ENCODE assay signal across 8 mouse cellular contexts in the genomic region with DNA sequence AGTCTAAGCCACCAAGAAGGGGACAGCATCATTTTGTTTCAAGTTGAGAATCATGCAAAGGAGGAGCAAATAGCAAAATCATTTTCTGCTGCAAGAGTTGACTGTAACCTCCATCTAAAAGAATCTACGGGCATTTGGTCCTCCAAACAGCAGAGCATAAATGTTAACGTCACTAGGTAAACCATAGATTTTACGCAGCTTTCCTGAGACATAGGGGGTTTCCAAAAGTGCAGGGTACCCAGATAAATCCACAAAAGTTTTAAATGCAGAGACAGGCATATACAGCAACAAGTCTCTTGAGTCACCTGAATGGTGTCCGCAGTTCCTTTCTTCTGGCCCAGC. TPM values are rescaled to one million over a fixed set of nuclear protein-coding genes. Genes with fewer than 3 reads are reported as not detected.
DNase-seq lines count a peak whose midpoint lies in the region; ATAC-seq lines count a peak whose summit lies in the region.

No protein-coding gene starts in this region.

- WGBS in kidney, embryonic 15.5 days = 12% methylated on average over 4 of the region's 4 CpGs
- WGBS in embryonic facial prominence, embryonic 10.5 days = 14% methylated on average over 4 of the region's 4 CpGs
- 8% methylated on average over 4 of the region's 4 CpGs for WGBS in intestine, embryonic 14.5 days
- WGBS in midbrain, embryonic 16.5 days = 12% methylated on average over 4 of the region's 4 CpGs

- peak overlapping the region; percentile 75 for H3K4me3 ChIP-seq in kidney, embryonic 15.5 days (replicated peaks)
- H3K4me3 ChIP-seq in embryonic facial prominence, embryonic 10.5 days = peak overlapping the region; percentile 72
- peak overlapping the region; percentile 91 for H3K4me3 ChIP-seq in intestine, embryonic 14.5 days (ENCODE audit: low read depth, low read length)
- peak overlapping the region; percentile 69 for H3K4me3 ChIP-seq in midbrain, embryonic 16.5 days (ENCODE audit: low read depth, low read length)

- DNase-seq in kidney, postnatal 14 days = no peak
- no peak for DNase-seq in embryonic facial prominence, embryonic 10.5 days (ENCODE audit: low spot score)
- no peak for DNase-seq in intestine, embryonic 14.5 days (ENCODE audit: low spot score)
- no peak for DNase-seq in cerebellum, adult 18-20 months
- DNase-seq in adrenal gland, adult 18-20 months (ENCODE audit: low spot score in 2 of 2) = no peak
- DNase-seq in cerebellum, postnatal 36 days = no peak

- no peaks in the 10 kb centered on the region for H3K27me3 ChIP-seq in kidney, embryonic 15.5 days
- H3K27me3 ChIP-seq in embryonic facial prominence, embryonic 10.5 days (replicated peaks; ENCODE audit: low read depth, poor library complexity, severe bottlenecking) = no peaks in the 10 kb centered on the region
- no peaks in the 10 kb centered on the region for H3K27me3 ChIP-seq in intestine, embryonic 14.5 days (replicated peaks; ENCODE audit: control insufficient read depth, insufficient read depth, low read length)
- no peaks in the 10 kb centered on the region for H3K27me3 ChIP-seq in midbrain, embryonic 16.5 days (ENCODE audit: control insufficient read depth, insufficient read depth, low read depth, low read length)

- peak overlapping the region; percentile 96 for H3K27ac ChIP-seq in kidney, embryonic 15.5 days
- H3K27ac ChIP-seq in embryonic facial prominence, embryonic 10.5 days (replicated peaks) = peak overlapping the region; percentile 91
- peak overlapping the region; percentile 92 for H3K27ac ChIP-seq in intestine, embryonic 14.5 days (ENCODE audit: low read depth)
- peak overlapping the region; percentile 94 for H3K27ac ChIP-seq in midbrain, embryonic 16.5 days (ENCODE audit: low read length)

- no peaks in the 10 kb centered on the region for H3K9me3 ChIP-seq in kidney, embryonic 15.5 days (replicated peaks)
- H3K9me3 ChIP-seq in embryonic facial prominence, embryonic 10.5 days = no peaks in the 10 kb centered on the region
- H3K9me3 ChIP-seq in intestine, embryonic 14.5 days (ENCODE audit: control insufficient read depth, low read length) = no peaks in the 10 kb centered on the region
- no peaks in the 10 kb centered on the region for H3K9me3 ChIP-seq in midbrain, embryonic 16.5 days (replicated peaks; ENCODE audit: control insufficient read depth, low read length, poor library complexity, severe bottlenecking)

- H3K9ac ChIP-seq in kidney, embryonic 15.5 days = peak overlapping the region; percentile 63
- peak overlapping the region; percentile 69 for H3K9ac ChIP-seq in intestine, embryonic 14.5 days (ENCODE audit: low read length)
- H3K9ac ChIP-seq in midbrain, embryonic 16.5 days (ENCODE audit: low read depth, low read length) = peak overlapping the region; percentile 81

- no peak; the same call in 1 of the 2 replicates for ATAC-seq in kidney, embryonic 15.5 days (replicated peaks; ENCODE audit: low FRiP score)
- ATAC-seq in intestine, embryonic 14.5 days (replicated peaks; ENCODE audit: low FRiP score, low TSS enrichment, low read depth) = no peak
- no peak; the same call in 1 of the 2 replicates for ATAC-seq in midbrain, embryonic 16.5 days

- H3K4me2 ChIP-seq in kidney, embryonic 15.5 days = peak overlapping the region; percentile 59
- peak overlapping the region; percentile 46 for H3K4me2 ChIP-seq in intestine, embryonic 14.5 days (ENCODE audit: low read length)
- peak overlapping the region; percentile 54 for H3K4me2 ChIP-seq in midbrain, embryonic 16.5 days (ENCODE audit: low read length)

- no peaks in the 10 kb centered on the region for H3K36me3 ChIP-seq in kidney, embryonic 15.5 days
- H3K36me3 ChIP-seq in embryonic facial prominence, embryonic 10.5 days (replicated peaks) = no peaks in the 10 kb centered on the region
- H3K36me3 ChIP-seq in intestine, embryonic 14.5 days (ENCODE audit: control insufficient read depth, insufficient read depth, low read length) = no peaks in the 10 kb centered on the region
- H3K36me3 ChIP-seq in midbrain, embryonic 16.5 days (ENCODE audit: control insufficient read depth, insufficient read depth, low read length) = no peaks in the 10 kb centered on the region

- peaks cover 11% of the 10 kb centered on the region for H3K4me1 ChIP-seq in kidney, embryonic 15.5 days
- H3K4me1 ChIP-seq in embryonic facial prominence, embryonic 10.5 days = peaks cover 11% of the 10 kb centered on the region
- no peaks in the 10 kb centered on the region for H3K4me1 ChIP-seq in intestine, embryonic 14.5 days (replicated peaks; ENCODE audit: control insufficient read depth, insufficient read depth, low read length)
- H3K4me1 ChIP-seq in midbrain, embryonic 16.5 days (ENCODE audit: control insufficient read depth, insufficient read depth, low read length) = peaks cover 9% of the 10 kb centered on the region

RNA-seq across cellular contexts. Expression of gene Gpd2, which starts 56.1 kb away (rescaled TPM):
- polyA plus RNA-seq in kidney, embryonic 15.5 days (2015; fragmentation: Nextera tagmentation; extraction: Ambion mirVana) = 16.1 and 19.3 TPM in 2 replicates
- polyA plus RNA-seq in embryonic facial prominence, embryonic 10.5 days (2016; fragmentation: Nextera tagmentation; extraction: Ambion mirVana) = 20.4 and 25.0 TPM in 2 replicates
- 21.8 and 24.7 TPM in 2 replicates for polyA plus RNA-seq in intestine, embryonic 14.5 days (2014; fragmentation: Nextera tagmentation; extraction: Ambion mirVana)
- 26.2 and 27.7 TPM in 2 replicates for polyA plus RNA-seq in midbrain, embryonic 16.5 days (2015; fragmentation: Nextera tagmentation; extraction: Ambion mirVana)
- total RNA-seq in adrenal gland, adult 18-20 months (2021) = 100 to 1,000 TPM; 114 to 270 TPM

RNA-seq across cellular contexts. Expression of gene Nr4a2, which starts 57.5 kb away (rescaled TPM):
- 4.2 and 4.6 TPM in 2 replicates for polyA plus RNA-seq in kidney, embryonic 15.5 days (2015; fragmentation: Nextera tagmentation; extraction: Ambion mirVana)
- polyA plus RNA-seq in embryonic facial prominence, embryonic 10.5 days (2016; fragmentation: Nextera tagmentation; extraction: Ambion mirVana) = 5.3 and 6.5 TPM in 2 replicates
- polyA plus RNA-seq in intestine, embryonic 14.5 days (2014; fragmentation: Nextera tagmentation; extraction: Ambion mirVana) = 4.0 and 4.1 TPM in 2 replicates
- 26.0 and 40.4 TPM in 2 replicates for polyA plus RNA-seq in midbrain, embryonic 16.5 days (2015; fragmentation: Nextera tagmentation; extraction: Ambion mirVana)
- total RNA-seq in adrenal gland, adult 18-20 months (2021) = 10 to 100 TPM; 16.8 to 27.9 TPM
